Mouse (Mus musculus): ENCODE results near the gene Plod3.
A peak's percentile ranks its signal among the peaks of the same experiment; 100 is the strongest.

Plod3 gene

GRCm38 (mm10) chr5:136965686-136966085 is 21.1 kb upstream of the Plod3 start:
- DNase-seq: no peak

- DNase-seq: peak; percentile 63
Observed at GRCm38 (mm10) chr5:136966331-136966730, 20.5 kb upstream of the Plod3 start, which contains the start of gene Cldn15. Cldn15 (plus strand) TSS chr5:136966616.

GRCm38 (mm10) chr5:136966861-136967455 is 19.9 kb upstream of the Plod3 start:
- no peak for DNase-seq

GRCm38 (mm10) chr5:136967592-136967991 is 19.2 kb upstream of the Plod3 start:
- DNase-seq: peak; percentile 49

GRCm38 (mm10) chr5:136970703-136971102 is 16.1 kb upstream of the Plod3 start:
- DNase-seq: peak; percentile 91

GRCm38 (mm10) chr5:136973670-136974069 is 13.1 kb upstream of the Plod3 start:
- DNase-seq: no peak

GRCm38 (mm10) chr5:136977769-136978168 is 9.1 kb upstream of the Plod3 start:
- DNase-seq: peak; percentile 64

GRCm38 (mm10) chr5:136979762-136980161 is 7.1 kb upstream of the Plod3 start:
- no peak for DNase-seq

GRCm38 (mm10) chr5:136980974-136981373 is 5.8 kb upstream of the Plod3 start:
- no peak for DNase-seq

GRCm38 (mm10) chr5:136982338-136982930 is 4.4 kb upstream of the Plod3 start:
- DNase-seq: peak; percentile 63

GRCm38 (mm10) chr5:136984828-136985227 is 2.0 kb upstream of the Plod3 start:
- no peak for DNase-seq

- peak; percentile 84 for DNase-seq
Observed at GRCm38 (mm10) chr5:136987138-136987933, 517 bp downstream of the Plod3 start.

- no peak for DNase-seq
Observed at GRCm38 (mm10) chr5:136987934-136988271, 1.1 kb downstream of the Plod3 start, which contains the start of gene Znhit1. Znhit1 (minus strand) TSS chr5:136988021.

- DNase-seq: peak; percentile 55
Observed at GRCm38 (mm10) chr5:136988420-136988819, 1.6 kb downstream of the Plod3 start.

GRCm38 (mm10) chr5:136989801-136990200 is 3.0 kb downstream of the Plod3 start:
- no peak for DNase-seq

- no peak for DNase-seq
Observed at GRCm38 (mm10) chr5:136999449-136999848, 12.6 kb downstream of the Plod3 start.

GRCm38 (mm10) chr5:137000612-137001011 is 13.8 kb downstream of the Plod3 start:
- DNase-seq: no peak

- DNase-seq: no peak
Observed at GRCm38 (mm10) chr5:137007276-137007675, 20.5 kb downstream of the Plod3 start.

- DNase-seq: peak; percentile 61
Observed at GRCm38 (mm10) chr5:137009988-137010387, 23.2 kb downstream of the Plod3 start.

- no peak for DNase-seq
Observed at GRCm38 (mm10) chr5:137012401-137012950, 25.7 kb downstream of the Plod3 start.

GRCm38 (mm10) chr5:137015913-137016312 is 29.1 kb downstream of the Plod3 start:
- DNase-seq: no peak

- no peak for DNase-seq
Observed at GRCm38 (mm10) chr5:137024318-137024717, 37.5 kb downstream of the Plod3 start.

GRCm38 (mm10) chr5:137025132-137025531 is 38.3 kb downstream of the Plod3 start:
- DNase-seq: peak; percentile 80

GRCm38 (mm10) chr5:137026092-137026491 is 39.3 kb downstream of the Plod3 start, which contains the start of gene Vgf:
Vgf (plus strand) TSS chr5:137026392.
- DNase-seq: no peak

Measured in lung, postnatal 36 days (tissue).